18 mouse cellular contexts compared by ENCODE assay signal in genomic region chr4:26637859-26638258, GRCm38 (mm10).
"Had no signal": no experiment of that assay in that cellular context is flagged by ENCODE, and none has a peak within 500 bp of the region (broad histone marks: within the 10 kb centered on the region; RNA-seq: fewer than 3 reads in every experiment).

No protein-coding gene starts in this region.

- H3K9ac ChIP-seq: lung, embryonic 14.5 days; midbrain, embryonic 12.5 days; neural tube, embryonic 13.5 days; neural tube, embryonic 15.5 days had no signal

- H3K4me3 ChIP-seq: midbrain, embryonic 10.5 days; midbrain, embryonic 12.5 days; myocyte; neural tube, embryonic 13.5 days; neural tube, embryonic 15.5 days had no signal

- H3K9me3 ChIP-seq: midbrain, embryonic 10.5 days; midbrain, embryonic 12.5 days; neural tube, embryonic 13.5 days; neural tube, embryonic 15.5 days had no signal

- H3K27me3 ChIP-seq: midbrain, embryonic 12.5 days; neural tube, embryonic 13.5 days; neural tube, embryonic 15.5 days had no signal

- ATAC-seq: midbrain, embryonic 16.5 days had no signal

- H3K27ac ChIP-seq: midbrain, embryonic 10.5 days; midbrain, embryonic 12.5 days; neural tube, embryonic 13.5 days; neural tube, embryonic 15.5 days had no signal

- H3K4me2 ChIP-seq: lung, embryonic 14.5 days; midbrain, embryonic 12.5 days; neural tube, embryonic 13.5 days; neural tube, embryonic 15.5 days had no signal

- H3K4me1 ChIP-seq: midbrain, embryonic 10.5 days; midbrain, embryonic 12.5 days; neural tube, embryonic 13.5 days; neural tube, embryonic 15.5 days had no signal

- H3K36me3 ChIP-seq: midbrain, embryonic 10.5 days; midbrain, embryonic 12.5 days; neural tube, embryonic 13.5 days; neural tube, embryonic 15.5 days had no signal

- DNase-seq: lung, embryonic 14.5 days; lung, postnatal 10 days; lung, postnatal 4 days; midbrain, embryonic 14.5 days; retina, postnatal 1 day; right cerebral cortex, adult 18-20 months; right cerebral cortex, postnatal 25 days; right cerebral cortex, postnatal 4 days; spleen, adult 18-20 months; thymus, adult 18-20 months; thymus, postnatal 14 days; thymus, postnatal 36 days had no signal
